Mouse (Mus musculus): ENCODE results near the gene Rpl41.

Gene Rpl41

DNA sequence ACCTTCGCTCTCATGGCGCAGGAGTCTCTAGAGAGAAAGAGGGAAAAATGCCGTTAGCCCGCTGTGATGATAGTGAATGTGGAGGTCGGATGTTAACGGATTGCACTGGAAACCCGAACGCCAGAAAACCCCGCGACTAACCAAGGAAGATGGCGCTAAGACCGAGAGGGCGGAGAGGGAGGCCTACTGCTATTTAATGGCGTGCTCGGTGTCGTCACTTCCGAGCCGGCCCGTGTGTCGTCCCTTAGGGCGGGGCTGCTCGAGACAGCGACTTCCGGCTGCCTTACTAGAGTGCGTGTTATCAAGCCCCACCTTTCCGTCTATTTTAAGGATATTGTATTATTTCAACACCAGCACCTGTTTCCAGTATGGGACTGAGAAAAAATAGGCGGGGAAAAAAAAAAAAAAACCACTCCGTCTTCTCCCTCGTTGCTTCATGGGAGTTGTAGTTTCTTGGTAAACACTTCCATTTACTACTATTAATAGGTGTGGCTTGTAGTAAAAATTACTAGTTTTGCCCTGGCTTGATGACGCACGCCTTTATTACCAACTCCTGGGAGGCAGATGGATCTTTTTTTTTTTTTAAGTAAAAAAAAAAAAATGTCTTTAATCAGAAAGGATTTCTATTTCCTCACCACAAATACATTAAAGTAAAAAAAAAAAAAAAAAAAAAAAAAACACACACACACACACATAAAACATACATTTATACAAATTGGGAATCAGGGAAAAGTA, at the start of gene Rpl41:
Rpl41 (minus strand) TSS at position 359 of the 735 bp plus-strand sequence.
- peak; percentile 91 to 94 for DNase-seq (ENCODE audit: low spot score in 2 of 2)

DNA sequence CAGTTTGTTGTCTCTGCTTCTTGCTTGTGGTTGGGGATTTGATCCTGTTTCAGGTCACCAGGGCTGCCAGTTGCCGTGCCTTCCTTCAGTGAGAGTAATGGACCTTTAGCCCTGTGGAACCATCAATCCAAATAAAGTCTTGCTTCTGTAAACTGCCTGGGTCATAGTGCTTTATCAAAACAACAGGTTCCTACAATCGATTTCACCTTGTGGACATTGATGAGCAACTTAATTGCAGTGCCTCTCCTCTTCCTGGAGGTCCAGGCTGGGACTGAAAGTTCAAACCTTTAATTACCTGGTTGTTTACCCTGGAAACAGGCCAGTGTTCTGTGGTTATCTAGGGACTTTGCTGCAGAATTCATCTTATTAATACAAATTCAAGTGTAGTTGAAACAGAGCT, 49.4 kb upstream of the Rpl41 start:
- DNase-seq (ENCODE audit: low spot score in 2 of 2): no peak

DNA sequence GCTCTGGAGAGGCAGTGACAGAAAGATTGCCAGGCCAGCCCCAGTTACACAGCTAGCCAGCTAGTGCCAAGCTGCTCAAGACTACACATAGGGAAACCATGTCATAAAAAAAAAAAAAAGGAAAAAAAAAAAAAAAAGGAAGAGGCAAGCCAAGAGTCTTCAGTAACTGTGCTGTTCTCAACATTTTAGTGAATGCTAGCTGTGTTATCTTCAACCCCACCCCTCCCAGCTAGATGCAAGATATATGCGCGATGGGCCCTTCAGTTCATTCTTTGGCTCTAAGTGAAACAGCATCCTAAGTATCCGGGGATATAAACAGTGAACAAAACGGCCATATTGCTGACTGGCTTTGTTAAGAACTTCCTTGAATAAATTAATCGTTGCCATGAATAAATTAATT, 43.7 kb upstream of the Rpl41 start:
- DNase-seq (ENCODE audit: low spot score in 2 of 2): no peak

DNA sequence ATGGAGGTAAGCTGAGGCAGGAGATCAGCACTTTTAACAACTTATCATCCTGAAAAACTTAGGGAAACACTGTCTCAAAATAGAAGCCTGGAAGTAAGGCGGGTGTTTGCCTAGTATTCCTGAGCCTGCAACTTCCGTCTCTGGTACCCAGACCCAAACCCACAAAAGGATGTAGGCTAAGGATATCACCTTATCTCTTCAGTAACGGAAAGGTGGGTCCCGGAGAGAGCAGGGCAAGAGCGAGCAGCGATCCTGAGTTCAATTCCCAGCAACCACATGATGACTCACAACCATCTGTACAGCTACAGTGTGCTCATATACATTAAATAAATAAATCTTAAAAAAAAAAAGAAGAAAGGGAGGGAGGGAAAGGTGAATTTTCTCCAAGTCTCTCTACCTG, 42.3 kb upstream of the Rpl41 start:
- no peak for DNase-seq (ENCODE audit: low spot score in 2 of 2)

DNA sequence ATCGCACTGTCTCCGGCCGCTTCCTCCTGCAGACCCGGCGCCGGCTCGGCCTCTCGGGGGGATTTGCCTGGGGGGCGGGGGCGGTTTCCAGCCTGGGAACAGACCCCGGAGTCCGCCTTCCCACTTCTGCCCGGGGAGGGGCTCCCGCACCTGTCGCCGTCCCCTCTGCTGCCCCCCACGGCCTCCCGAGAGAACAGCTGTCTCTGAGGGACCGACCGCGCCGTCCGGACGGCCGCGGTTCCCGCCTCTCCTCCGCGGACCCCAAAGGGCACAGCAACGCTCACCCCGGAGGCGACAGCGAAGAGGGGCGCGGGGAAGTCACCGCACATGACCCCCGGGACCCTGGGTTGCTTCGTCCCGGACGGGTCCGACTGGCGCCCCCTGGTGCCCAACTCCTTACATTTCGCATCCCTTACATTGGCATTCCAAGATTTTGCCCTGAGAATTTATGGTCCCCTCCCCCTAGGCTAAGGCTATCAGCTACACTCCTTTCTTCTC, 41.1 kb upstream of the Rpl41 start:
- peak; percentile 36 to 40 for DNase-seq (ENCODE audit: low spot score in 2 of 2)

DNA sequence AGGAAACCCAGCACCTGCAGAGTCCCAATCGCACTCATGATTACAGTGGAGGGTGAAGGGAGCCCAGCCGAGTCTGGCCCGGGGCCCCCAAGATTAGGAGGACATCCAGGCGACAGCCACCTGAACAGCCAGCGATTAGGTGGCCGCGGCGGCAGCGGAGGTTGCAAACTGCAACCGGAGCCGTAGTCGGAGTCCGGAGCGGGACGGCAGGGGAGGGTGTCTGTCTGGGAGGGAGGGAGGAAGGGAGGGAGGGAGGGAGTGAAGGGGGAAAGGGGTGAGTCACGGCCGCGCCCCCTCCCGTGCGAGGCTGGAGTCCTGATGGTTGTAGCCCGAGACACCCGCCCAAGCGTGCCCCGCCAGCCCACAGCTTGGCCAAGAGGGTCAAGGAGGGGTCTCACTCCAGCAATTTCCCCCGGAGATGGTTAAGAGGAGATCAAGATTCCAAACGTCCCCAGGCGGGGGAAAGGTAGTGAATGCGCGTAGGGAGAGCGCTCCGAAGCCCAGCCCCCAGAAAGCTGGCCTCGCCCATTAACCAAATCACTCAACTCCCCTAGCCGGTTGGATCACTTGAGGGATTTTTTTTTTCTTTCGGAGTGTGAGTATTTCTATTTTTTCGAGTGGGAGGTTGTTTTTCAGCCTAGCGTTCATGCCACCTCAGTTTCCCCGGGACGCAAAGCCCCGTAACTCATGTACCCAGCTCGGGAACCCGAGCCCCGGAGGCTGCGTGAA, 40.5 kb upstream of the Rpl41 start, which contains the start of gene Erbb3:
Erbb3 (minus strand) TSS at position 189 of the 729 bp plus-strand sequence.
- DNase-seq (ENCODE audit: low spot score in 2 of 2): peak in 1 of 2 experiments; percentile 34

DNA sequence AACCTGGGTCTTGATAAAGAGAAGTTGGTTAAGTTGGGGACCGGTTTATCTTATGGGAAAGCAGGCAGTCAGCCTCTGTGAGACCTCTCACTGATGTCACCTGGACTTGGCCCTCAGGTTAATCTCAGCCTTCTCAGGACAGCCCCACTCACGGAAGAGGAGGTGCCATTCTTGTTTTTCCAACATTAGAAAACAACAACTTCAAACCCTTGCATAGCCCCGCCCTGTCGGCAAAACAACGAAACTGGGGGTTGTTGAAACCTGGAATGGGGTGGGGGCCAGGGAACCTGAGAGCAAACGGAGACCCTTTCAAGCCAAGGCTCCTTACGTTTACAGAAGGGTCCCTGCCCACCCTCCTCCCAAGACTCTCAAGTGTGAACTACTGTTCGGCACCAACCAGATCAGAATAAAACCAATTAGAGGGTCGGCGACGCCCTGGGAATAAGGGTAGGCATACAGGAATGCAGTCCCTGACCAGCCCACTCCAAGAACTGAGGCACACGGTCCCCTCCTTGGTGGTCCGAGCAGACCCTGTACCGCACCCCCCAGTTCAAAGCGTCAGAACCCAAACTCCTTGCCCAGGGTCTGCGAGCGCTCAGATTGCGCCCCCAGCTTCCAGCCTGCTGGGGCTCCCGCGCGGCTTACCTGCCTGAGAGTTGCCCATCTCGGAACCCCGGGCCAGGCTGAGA, 39.8 kb upstream of the Rpl41 start:
- no peak for DNase-seq (ENCODE audit: low spot score in 2 of 2)

DNA sequence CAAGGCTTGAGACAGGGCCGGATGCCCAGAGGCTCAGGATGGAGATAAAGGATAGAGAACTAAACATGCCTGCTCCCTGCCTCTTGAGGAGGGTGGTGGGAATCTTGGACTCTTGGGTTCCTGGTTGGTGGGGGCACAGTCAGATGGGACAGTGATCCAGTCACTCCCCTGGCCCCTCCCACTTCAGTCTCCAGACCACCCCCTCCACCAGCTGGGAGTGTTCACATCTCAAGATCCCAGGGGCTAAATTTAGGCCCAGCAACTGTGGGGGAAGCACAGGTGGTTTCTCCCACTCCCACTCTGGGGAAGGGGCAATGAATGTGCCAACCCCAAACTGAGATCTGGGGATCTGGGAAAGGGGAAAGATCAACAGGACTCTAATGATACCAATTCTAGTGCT, 39.0 kb upstream of the Rpl41 start:
- no peak for DNase-seq (ENCODE audit: low spot score in 2 of 2)

DNA sequence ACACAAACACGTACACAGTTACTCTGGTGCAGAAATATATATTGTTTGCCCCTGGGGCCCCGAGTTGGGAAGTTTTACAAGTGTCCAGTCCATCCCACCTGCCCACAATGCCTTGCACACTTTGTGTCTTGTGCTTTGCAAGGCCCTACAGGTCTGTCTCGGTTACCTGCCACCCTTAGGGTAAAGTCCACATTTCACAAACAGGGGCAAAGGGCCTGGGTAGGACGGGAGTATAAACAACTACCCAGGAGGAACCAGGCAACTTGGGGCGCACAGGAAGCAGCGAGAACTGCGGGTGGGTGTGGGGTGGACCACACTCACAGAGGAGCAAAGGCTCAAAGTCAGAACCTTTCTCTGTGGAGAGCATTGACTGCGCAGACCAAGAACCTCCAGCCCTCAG, 38.6 kb upstream of the Rpl41 start:
- no peak for DNase-seq (ENCODE audit: low spot score in 2 of 2)

DNA sequence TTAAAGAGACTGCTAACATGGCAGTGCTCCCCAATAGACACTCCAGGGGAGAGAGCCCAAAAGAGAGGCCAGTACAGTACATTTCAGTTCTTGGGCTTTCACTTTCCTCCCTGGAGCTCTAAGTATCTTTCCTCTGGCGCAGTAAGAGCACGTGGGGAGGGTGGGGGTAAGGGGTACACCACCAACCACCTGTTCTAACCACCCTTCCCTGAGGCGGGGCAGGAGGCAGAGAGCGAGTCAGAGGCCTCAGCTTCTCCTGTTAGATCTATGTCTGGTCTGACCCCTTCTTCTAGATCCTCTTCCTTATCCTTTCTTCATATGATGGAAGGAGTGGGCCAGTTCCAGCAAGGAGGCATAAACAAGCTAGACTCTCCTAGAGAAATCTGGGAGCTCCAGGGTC, 38.0 kb upstream of the Rpl41 start:
- DNase-seq (ENCODE audit: low spot score in 2 of 2): no peak

DNA sequence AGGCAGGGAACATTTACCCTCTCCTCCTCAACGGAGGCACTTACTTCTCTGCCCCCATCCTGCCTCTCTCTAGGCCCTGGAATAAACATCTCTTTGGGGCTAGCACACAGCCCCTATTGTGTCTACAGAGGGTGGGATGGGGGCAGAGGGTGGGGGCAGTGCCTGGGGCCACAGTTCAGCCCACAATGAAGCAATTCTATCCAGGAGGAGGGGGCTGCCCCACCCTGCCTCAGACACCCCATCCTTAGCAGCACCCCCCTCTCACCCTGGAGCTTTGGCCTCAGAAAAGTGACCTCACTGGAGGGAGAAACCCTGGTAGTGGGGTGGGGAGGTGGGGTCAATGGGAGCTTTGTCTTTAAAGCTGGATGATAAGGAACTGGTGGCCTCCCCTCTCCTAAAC, 37.4 kb upstream of the Rpl41 start:
- no peak for DNase-seq (ENCODE audit: low spot score in 2 of 2)

DNA sequence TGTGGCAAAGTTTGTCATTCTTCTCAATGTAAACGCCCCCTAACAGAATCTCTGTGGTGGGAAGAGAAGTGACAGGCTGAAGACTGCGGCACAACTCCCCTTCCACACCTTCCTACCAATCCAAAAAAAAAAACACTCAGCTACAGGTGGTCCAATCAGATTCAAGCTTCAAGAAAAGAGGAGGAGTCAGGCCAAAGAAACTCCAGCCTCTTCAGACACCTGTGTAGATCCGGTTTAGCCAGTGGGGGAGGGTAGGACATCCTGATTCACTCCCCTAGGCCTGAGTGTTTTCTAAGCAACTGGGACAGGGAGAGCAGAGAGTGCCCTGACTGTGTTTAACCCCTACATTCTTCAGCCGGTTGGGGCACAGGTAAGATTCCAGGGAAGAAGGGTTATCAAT, 35.3 kb upstream of the Rpl41 start:
- DNase-seq (ENCODE audit: low spot score in 2 of 2): no peak

DNA sequence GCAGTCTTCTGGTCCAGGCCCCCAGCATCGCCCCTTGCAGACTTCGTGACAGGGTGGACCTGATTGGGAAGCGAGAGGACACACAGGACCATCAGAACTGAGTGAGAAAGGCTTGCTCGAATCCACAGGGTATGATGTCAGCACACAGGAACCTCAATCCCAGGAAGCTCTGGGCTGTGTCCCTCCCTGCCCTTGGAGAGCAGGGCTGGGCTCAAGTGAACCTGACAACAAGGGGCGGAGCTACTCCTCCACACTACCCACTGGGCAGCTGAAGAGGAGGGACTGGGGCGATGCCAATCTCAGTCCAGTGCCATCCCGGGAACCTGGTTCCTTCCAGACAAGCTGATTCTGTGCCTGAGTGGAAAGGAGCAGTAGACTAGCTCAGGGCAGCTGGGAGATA, 34.5 kb upstream of the Rpl41 start:
- DNase-seq (ENCODE audit: low spot score in 2 of 2): no peak

DNA sequence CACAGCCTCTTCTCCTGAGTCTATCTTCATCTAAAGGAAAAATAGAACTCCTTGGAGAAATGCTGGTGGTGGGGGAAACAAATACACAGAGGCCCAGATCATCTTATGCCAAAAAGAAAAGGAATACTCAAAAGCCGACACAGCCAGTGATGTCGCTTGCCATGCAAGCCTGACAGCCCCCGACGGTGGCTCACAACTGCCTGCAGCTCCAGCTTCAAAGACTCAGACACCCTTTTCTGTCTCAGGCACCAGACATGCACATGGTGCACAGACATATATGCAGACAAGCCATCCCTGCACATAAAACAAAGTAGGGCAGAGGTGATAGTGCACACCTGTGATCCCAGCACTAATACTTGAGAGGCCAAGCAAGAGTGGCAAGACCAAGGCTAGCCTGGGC, 30.6 kb upstream of the Rpl41 start:
- DNase-seq (ENCODE audit: low spot score in 2 of 2): no peak

DNA sequence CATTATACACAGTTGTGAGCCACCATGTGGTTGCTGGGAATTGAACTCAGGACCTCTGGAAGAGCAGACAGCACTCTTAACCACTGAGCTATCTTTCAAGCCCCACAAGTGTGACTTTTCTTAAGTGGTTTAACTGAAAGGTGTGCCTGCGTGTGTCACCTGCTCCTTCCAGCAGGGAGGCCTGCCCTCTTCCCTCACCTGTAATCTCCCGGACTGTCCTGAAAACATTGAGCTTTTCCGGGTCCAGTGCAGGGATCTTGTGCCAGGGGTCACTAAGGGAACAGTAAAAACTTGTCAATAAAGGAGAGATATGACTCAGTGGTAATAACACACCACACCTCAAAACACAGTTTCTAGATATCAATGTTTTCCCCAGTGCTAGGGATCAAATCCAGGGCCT, 30.2 kb upstream of the Rpl41 start:
- no peak for DNase-seq (ENCODE audit: low spot score in 2 of 2)

DNA sequence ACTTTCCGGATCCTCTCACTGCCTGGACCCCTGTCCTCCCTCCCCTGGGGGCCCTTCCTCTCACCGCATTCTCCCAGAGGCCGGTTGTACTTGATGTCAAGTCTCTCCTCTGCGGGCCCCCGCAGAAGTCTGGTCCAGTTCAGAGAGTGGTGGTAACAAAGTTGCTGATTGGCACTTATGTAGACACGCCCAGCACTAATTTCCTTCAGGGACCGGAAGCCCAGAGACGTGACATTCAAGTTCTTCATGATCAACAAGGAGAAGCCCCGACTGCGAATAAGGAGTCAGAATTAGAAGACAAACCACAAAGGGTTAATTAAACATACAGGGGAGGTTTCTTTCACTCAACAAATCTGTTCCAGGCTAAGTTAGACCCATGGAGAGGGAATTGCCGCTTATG, 29.2 kb upstream of the Rpl41 start:
- no peak for DNase-seq (ENCODE audit: low spot score in 2 of 2)

DNA sequence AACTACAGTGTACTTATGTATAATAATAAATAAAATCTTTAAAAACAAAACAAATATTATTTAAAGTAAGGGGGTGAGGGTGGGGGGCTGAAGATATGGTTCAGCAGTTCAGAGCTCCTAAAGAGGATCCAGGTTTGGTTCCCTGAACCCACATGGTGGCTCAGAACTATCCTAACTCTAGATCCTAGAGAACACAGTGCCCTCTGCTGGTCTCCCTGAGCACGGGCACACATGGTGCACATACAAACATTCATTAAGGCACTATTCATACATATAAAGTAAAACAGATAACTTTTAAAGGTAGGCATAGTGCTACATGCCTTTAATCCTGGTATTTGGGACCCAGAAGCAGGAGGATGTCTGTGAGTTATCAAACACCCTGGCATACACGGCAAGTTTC, 26.0 kb upstream of the Rpl41 start:
- DNase-seq (ENCODE audit: low spot score in 2 of 2): no peak

DNA sequence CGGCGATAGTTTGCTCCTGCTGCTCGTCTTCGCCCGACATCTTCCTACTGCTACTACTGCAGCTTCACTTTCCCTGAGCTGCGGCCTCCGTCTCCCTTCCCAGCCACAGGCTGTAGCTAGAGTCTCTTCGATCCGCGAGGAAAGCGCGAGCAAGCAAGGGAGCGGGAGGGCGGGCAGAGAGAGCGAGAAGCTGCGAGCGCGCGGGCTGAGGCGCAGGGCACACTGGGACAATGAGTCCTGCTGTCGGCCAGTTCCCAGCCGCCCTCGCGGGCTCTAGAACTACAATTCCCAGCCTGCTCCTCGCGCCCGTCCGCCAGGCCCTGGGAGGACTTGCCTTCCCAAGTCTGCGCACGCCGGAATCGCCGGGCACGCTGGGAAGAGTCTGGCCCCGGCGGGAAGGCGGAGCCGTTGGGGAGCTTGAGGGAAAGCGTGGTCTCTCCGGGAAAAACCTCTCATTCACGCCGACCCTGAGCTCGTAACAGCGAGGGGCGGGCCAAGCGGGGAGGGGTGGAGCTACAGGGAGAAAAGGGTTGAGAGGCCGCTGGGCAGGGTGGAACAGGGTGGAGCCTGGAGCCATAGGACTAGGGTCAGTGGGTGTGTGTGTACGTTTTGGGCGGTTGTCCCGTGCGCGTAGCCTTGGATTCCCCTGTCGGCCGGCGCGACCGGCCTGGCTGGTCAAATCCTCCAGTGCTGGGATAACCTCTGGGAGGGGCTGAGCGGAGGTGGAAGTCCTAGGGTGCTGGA, 16.9 kb upstream of the Rpl41 start, which contains the start of gene Pa2g4:
Pa2g4 (minus strand) TSS at position 200 of the 744 bp plus-strand sequence.
- DNase-seq (ENCODE audit: low spot score in 2 of 2): peak; percentile 99

DNA sequence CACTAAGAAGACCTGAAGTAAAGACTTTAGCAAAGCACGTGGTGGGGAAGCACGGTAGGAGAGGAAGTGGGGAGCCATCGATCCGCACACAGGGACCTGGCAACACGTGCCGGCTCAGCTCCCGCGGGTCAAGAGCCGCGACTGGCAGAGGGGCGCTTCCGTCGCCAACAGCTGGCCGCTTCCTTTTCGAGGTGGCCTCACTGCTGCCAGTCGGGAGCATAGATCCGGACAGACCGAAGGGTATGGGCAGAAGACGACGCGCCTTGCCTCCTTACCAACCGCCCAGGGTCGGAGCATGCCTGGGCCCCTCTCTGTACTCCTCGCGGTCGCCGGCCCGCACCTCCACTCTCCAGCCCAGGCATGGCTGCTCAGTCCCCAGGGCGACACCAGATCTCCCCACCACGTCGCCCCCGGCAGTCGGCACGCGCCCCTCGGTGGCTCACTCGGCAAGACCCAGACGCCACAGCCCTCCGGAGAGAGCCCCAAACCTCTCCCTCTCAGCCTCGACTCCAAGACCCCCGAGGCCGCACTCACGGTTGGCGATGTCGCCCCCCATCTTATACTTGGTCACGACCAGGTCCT, 16.2 kb upstream of the Rpl41 start:
- no peak for DNase-seq (ENCODE audit: low spot score in 2 of 2)

DNA sequence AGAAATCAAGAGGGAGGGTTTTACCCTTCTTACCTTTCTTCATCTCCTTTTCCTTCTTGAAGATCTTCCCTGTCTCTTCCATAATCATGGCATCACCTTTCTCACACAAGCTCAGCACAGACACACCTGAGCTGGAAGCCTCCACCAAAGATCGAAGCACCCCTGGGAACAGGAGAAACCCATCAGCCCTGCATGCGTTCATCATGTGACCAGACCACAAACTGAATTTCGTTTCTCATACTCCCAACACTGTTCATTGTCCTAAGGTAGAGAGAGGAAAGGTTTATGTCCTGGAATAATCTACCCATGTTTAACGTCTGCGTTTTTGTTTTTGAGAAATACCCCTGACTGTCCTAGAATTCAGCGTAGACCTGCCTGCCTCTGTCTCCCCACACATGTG, 14.4 kb upstream of the Rpl41 start:
- no peak for DNase-seq (ENCODE audit: low spot score in 2 of 2)

DNA sequence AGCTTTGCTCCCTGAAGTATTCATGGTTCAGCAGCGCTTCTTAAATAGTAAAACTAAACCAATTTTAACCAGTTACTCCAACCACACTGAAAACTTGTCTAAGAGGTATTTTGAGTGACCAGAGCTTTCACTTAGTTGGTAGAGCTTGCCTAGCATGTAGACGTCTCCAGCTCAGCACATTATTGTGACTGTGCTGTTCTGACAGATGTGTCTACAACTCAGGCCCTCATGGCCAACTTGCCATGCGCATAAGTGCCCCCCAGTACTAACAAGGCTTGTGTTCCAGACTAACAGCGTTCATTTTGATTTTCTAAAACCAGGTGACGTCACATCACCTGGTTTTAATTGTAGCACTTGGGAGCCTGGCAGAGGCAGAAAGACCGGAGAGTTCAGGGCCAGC, 7.9 kb upstream of the Rpl41 start:
- DNase-seq (ENCODE audit: low spot score in 2 of 2): no peak
